Mouse (Mus musculus): ENCODE measurements at regions not wholly inside any gene's neighbourhood (a gene's known extent, or its start where the extent isn't known, plus 50 kb on each side); places are given as distances from the start of the nearest gene placed in this dataset.

- H3K4me3 ChIP-seq: no peak overlapping the region
- intact Hi-C loops (cut with DNase I): no loop called here
- no peak for DNase-seq (ENCODE audit: extremely low spot score in 1 of 2, low spot score in 2 of 2)
- no peak overlapping the region for H3K27ac ChIP-seq
- no peak for TF ChIP-seq CTCF (IDR thresholded peaks at IDR 0.05)
Observed at GRCm38 (mm10) chr1:189584831-189585230, 103.1 kb downstream of the Cenpf start.

GRCm38 (mm10) chr1:189581427-189581826, 106.5 kb downstream of the Cenpf start:
- Histone ChIP-seq H3K27ac (no peak overlapping the region), H3K4me3 (no peak overlapping the region)
- DNase-seq (ENCODE audit: extremely low spot score in 1 of 2, low spot score in 2 of 2): peak in 1 of 2 experiments; percentile 8
- TF ChIP-seq CTCF (IDR thresholded peaks at IDR 0.05): no peak
- intact Hi-C loops (cut with DNase I): no loop called here

GRCm38 (mm10) chr1:189579358-189579757, 108.5 kb downstream of the Cenpf start:
- intact Hi-C loops (cut with DNase I): loop anchor here (2.0 kb wide), 1 partner anchor 553 kb away; no protein-coding TSS in a partner anchor
- H3K4me3 ChIP-seq: no peak overlapping the region
- DNase-seq (ENCODE audit: extremely low spot score in 1 of 2, low spot score in 2 of 2): peak; percentile 33 to 36
- H3K27ac ChIP-seq: no peak overlapping the region
- peak; percentile 60 for TF ChIP-seq CTCF (IDR thresholded peaks at IDR 0.05)

GRCm38 (mm10) chr1:189576311-189577002, 111.4 kb downstream of the Cenpf start:
- TF ChIP-seq CTCF (IDR thresholded peaks at IDR 0.05): no peak
- intact Hi-C loops (cut with DNase I): no loop called here
- DNase-seq (ENCODE audit: extremely low spot score in 1 of 2, low spot score in 2 of 2): no peak
- H3K4me3 ChIP-seq: no peak overlapping the region
- H3K27ac ChIP-seq: no peak overlapping the region

GRCm38 (mm10) chr1:189575525-189576240, 112.2 kb downstream of the Cenpf start:
- TF ChIP-seq CTCF (IDR thresholded peaks at IDR 0.05): no peak
- no peak for DNase-seq (ENCODE audit: extremely low spot score in 1 of 2, low spot score in 2 of 2)
- H3K4me3 ChIP-seq: no peak overlapping the region
- intact Hi-C loops (cut with DNase I): no loop called here
- H3K27ac ChIP-seq: no peak overlapping the region

- intact Hi-C loops (cut with DNase I): no loop called here
- H3K4me3 ChIP-seq: no peak overlapping the region
- no peak overlapping the region for H3K27ac ChIP-seq
- TF ChIP-seq CTCF (IDR thresholded peaks at IDR 0.05): no peak
- DNase-seq (ENCODE audit: extremely low spot score in 1 of 2, low spot score in 2 of 2): no peak
Observed at GRCm38 (mm10) chr1:189566491-189566890, 121.4 kb downstream of the Cenpf start.

- intact Hi-C loops (cut with DNase I): no loop called here
- DNase-seq (ENCODE audit: extremely low spot score in 1 of 2, low spot score in 2 of 2): no peak
- Histone ChIP-seq H3K27ac (no peak overlapping the region), H3K4me3 (no peak overlapping the region)
- TF ChIP-seq CTCF (IDR thresholded peaks at IDR 0.05): no peak
Observed at GRCm38 (mm10) chr1:189561831-189562230, 126.1 kb downstream of the Cenpf start.

GRCm38 (mm10) chr1:189560576-189560975, 127.3 kb downstream of the Cenpf start:
- Histone ChIP-seq H3K27ac (no peak overlapping the region), H3K4me3 (no peak overlapping the region)
- intact Hi-C loops (cut with DNase I): no loop called here
- no peak for DNase-seq (ENCODE audit: extremely low spot score in 1 of 2, low spot score in 2 of 2)
- no peak for TF ChIP-seq CTCF (IDR thresholded peaks at IDR 0.05)

GRCm38 (mm10) chr1:189550851-189551250, 137.0 kb downstream of the Cenpf start:
- intact Hi-C loops (cut with DNase I): no loop called here
- peak; percentile 10 for TF ChIP-seq CTCF (IDR thresholded peaks at IDR 0.05)
- Histone ChIP-seq H3K4me3 (no peak overlapping the region), H3K27ac (no peak overlapping the region)
- no peak for DNase-seq (ENCODE audit: extremely low spot score in 1 of 2, low spot score in 2 of 2)

GRCm38 (mm10) chr1:189532834-189533233, 130.8 kb upstream of the Kcnk2 start:
- no peak for DNase-seq (ENCODE audit: extremely low spot score in 1 of 2, low spot score in 2 of 2)
- no peak for TF ChIP-seq CTCF (IDR thresholded peaks at IDR 0.05)
- Histone ChIP-seq H3K27ac (peak overlapping the region; percentile 56), H3K4me3 (no peak overlapping the region)
- intact Hi-C loops (cut with DNase I): loop anchor here (1.0 to 5.0 kb wide), 4 partner anchors 99 to 494 kb away; no protein-coding TSS in a partner anchor

GRCm38 (mm10) chr1:189526329-189526728, 124.3 kb upstream of the Kcnk2 start:
- no peak for TF ChIP-seq CTCF (IDR thresholded peaks at IDR 0.05)
- no peak overlapping the region for H3K4me3 ChIP-seq
- intact Hi-C loops (cut with DNase I): no loop called here
- no peak for DNase-seq (ENCODE audit: extremely low spot score in 1 of 2, low spot score in 2 of 2)
- no peak overlapping the region for H3K27ac ChIP-seq

- peak in 1 of 2 experiments; percentile 20 for DNase-seq (ENCODE audit: extremely low spot score in 1 of 2, low spot score in 2 of 2)
- intact Hi-C loops (cut with DNase I): no loop called here
- Histone ChIP-seq H3K27ac (no peak overlapping the region), H3K4me3 (no peak overlapping the region)
- no peak for TF ChIP-seq CTCF (IDR thresholded peaks at IDR 0.05)
Observed at GRCm38 (mm10) chr1:189515476-189515875, 113.4 kb upstream of the Kcnk2 start.

All from left cerebral cortex, adult 2 months (tissue).